Mouse (Mus musculus): ENCODE results near the gene Mmd2.

- TF ChIP-seq CTCF (IDR thresholded peaks at IDR 0.05; ENCODE audit: low read depth) (no peak), EP300 (IDR thresholded peaks at IDR 0.05; ENCODE audit: low read depth) (no peak)
These were observed 7.0 kb upstream of the Mmd2 start for GRCm38 (mm10) chr5:142615638-142616037.

Measured in heart, postnatal 0 days (tissue).